Mouse (Mus musculus) liver, adult 2 months (tissue): ENCODE measurements around the gene Matn1.

Experiments used
- CTCF ChIP-seq: fragments of 200-500 bp; IDR thresholded peaks from 2 replicates; pipeline ENCODE4 v1.5.1; 2011; ENCODE audit warnings: low read depth, low read length, control low read depth
- POLR2A ChIP-seq: fragments of 200-500 bp; IDR thresholded peaks from 2 replicates; pipeline ENCODE4 v1.6.1; 2011; ENCODE audit warnings: low read length, control low read depth; ENCODE audit not compliant: insufficient read depth; ENCODE audit errors: extremely low read depth

DNA sequence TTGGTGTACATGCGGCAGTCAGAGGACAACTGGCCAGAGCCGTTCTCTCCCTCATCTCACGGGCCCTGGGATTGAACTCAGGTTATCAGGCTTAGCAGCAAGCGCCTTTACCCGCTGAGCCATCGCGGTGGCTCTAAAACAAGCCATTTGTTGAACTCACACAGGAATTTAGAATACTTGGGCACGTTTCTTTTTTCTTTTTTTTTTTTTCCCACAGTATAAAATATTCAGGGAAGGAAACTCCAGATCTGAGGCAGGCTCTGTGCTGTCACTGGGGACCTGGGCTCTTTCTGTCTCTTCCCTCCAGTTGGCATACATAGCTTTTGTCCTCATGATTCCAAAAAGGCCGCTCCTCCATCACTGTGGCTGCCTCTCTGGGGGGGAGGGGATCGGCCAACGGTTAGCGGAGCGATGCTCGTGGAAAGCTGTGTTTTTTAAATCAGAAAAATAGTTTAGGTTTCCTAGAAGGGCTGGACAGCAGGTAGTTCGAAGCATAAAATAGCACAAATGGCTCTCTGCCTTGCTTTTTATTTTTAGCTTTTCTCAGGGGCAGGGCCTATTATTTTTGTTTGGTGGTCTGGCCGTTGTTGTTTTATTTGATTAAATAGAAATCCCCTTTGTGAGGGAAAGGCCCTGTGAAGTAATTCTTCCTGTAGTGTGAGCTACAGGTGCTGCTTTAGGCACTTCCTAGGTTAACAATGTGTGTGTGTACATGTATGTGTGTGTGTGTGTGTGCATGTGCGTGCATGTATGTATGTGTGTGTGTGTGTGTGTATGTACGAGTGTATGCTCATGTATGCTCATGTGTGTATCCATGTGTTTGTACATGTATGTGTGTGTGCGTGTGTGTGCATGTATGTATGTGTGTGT lies 36.8 kb upstream of the Matn1 start:
- TF ChIP-seq CTCF: no peak
- TF ChIP-seq POLR2A: no peak
